Mouse (Mus musculus) naive thymus-derived CD4-positive, alpha-beta T cell, adult 2 months (primary cell): ENCODE data around the gene Ift20.
A peak's percentile ranks its signal among the peaks of the same experiment; 100 is the strongest.
"Not testable (repeated sequence)": the region's sequence is repeated elsewhere in the genome, so short reads cannot be mapped to it uniquely, and the experiment has no call there.

Experiments used
- DNase-seq: peaks from one replicate; pipeline ENCODE4 v3.0.0-alpha.2; 2011; ENCODE audit warnings: low read depth

Ift20 gene

DNA sequence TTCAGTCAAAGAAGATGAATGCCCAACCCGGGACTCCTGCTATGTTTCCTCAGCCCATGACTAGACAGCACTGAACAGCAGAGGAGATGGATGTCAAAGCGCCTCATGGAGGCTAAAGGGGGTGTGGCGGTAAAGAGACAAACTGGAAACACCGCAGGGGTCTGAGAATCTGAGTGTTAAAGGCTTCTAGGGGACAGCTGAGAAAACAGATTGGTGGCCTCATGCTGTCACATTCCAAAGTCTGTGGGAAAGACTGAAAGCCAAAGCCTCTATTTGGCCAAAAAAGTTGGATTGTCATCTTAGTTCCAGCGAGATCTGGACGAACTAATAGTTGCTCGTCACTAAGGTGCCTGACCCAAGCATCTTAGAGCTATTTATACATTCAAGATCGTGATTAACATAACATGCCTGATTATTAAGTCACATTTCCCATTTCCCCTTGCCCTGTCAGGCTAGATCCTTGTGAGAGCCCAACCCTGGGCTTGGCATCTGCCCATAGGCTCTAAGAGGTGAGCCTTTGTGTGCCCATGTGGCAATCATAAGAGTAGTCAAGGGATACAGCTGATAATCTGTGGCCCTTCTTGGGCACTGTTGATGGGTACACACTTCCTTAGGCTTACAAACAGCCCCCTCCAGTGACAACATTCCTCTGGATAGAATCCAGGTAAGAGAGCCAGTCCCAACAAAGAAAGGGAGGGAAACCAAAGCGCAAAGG is 12.8 kb upstream of the Ift20 start:
- DNase-seq, result no peak

DNA sequence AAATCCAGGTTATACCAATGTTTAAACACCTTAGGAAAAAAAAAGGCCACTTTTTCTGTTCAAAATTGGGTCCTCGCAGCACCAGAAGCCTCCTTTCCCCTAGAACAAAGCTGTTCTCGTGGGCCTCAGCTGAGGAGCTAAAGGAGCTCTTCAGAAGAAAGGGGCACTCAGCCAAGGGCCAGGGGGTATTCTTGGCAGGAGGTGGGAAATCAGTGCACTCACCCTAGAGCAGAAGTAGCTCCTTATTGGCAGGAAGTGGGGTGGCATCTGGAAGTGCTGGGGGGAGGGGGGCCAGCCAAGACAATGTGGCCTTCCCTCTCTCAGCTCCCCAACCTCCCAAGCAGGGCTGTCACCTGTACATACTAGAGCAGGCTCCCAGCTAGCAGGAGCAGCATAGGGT is 11.3 kb upstream of the Ift20 start:
- no peak for DNase-seq

DNA sequence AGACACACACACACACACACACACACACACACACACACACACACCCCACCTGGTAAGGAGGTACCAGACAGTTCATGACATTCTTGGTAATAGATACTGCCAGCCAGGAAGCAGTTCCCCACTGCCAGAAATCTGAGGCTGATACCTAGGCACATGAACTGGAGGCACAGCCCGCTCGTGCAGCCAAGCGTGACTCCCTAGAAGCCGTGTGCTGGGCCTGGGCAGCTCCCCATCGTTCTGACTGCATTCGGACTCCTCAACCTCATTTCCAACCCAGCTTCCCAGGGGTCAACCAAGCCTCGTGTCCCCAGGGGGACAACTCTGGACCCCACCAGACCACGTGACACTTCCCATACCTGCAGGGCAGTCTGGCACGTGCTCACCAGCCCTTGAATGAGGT is 7.4 kb upstream of the Ift20 start:
- no peak for DNase-seq

DNA sequence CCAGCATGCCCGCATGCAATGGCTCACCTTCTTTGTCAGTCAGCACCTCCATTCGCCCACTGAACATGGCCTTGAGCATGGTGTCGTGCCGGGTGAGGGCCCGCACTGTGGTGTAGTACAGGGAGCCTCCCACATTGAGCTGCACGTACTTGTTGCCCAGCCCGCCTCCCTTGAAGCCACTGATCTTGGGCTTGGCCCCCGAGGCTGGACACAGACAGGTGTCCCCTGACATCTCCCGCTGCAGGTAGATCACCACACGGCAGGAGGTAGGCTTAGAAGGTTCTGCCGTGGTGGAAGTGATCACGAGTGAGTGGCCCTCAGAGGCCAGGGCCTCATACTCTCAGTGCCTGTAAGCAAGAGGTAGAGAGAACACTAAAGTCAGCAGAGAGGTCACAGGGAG is 6.2 kb upstream of the Ift20 start:
- no peak for DNase-seq

DNA sequence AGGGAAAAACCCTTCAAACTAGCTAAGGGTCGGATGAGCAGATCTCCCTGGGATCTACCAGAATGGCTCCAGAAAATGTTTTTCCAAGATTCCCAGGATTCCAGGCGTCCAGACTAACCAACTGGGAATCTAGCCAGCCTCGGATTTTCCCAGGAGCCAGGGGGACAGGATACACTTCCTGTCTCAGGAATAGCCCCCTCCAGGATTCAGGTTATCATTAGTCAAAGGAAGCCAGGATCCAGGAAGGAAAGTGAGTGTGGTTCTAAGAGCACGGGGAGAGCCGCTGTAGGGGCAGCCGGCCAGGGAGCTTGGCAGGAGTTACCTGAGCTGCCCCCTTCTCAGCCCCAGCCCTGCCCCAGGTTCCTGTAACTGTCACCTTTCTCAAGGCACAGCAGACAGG is 5.1 kb upstream of the Ift20 start:
- DNase-seq, result no peak

DNA sequence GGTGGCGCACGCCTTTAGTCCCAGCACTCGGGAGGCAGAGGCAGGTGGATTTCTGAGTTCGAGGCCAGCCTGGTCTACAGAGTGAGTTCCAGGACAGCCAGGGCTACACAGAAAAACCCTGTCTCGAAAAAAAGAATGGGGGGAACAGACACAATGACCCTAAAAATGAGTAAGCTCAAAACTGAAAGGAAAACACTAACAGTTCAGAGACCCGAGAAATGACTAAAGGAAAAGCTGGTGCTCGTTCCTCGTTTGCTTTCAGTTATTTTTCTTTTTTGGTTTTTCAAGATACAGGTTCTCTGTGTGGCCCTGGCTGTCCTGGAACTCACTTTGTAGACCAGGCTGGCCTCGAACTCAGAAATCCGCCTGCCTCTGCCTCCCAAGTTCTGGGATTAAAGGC is 4.6 kb upstream of the Ift20 start:
- not testable (repeated sequence) for DNase-seq

DNA sequence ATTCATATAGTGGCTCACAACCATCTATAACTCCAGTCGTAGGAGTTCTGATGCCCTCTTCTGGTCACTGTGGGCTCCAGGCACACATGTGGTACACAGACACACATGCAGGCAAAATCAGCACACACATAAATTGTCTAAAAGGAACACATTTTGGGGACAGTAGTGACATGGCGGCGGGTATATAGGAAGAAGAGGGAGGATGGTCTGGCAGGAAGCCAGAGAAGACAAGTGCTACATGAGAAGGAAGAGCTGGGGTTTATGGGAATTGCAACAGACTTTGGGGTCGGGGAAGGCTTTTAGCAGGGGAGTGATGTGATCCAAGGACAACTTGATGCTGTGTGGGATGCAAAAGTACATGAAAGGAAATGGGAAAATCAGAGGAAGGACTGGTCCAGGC is 1.6 kb upstream of the Ift20 start:
- peak; percentile 18 for DNase-seq

DNA sequence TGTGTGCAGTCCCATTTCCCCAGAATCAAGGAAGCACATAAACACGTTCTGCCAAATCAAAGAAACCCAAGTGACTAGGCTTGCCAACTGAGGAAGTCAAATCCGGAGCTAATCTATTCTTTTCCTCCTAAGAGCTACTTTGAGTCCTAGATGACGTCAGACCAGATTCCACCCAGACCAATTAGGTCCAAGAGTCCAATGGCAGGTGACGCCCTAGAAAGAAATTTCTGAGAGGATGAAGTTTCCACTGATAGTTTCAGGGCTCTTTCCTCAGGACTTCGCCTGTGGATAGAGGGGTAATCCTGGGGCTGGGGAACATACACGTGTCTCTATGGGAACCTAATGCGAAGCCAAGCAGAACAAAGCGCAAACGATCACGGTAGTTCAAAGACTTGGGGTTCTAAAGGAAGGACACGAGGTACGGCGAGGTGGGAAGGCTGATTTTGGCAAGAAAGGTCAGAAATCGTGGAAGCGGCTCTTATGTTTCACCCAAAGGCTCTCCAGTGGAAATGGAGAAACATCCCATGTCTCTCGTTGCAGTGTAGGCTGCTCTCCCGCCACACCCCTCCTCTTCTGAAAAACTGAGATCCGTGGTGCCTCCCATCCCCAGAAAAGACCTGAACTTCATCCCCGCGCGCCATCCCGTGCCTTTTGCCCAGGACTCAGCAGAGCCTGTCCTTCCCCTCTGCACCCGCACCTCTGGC is 633 bp upstream of the Ift20 start:
- no peak for DNase-seq

DNA sequence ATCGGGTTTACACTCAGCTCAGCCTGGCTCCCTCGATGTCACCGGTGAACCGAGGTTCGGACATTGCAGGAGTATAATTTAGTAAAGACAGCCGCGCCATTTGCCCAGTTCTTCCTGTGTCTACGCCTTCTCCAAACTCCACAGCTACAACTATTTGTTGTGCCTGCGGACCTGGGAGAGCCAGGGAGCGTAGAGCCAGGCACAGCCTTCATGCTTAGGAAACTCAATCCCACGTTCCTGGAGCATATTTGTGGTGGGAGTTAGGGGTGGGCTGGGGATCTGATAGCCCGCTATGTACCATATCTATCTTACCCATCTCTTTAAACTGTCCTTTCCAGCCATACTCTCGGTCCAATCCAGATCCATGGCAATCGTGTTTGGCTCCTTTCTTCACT is 526 bp downstream of the Ift20 start:
- DNase-seq, result peak; percentile 30

DNA sequence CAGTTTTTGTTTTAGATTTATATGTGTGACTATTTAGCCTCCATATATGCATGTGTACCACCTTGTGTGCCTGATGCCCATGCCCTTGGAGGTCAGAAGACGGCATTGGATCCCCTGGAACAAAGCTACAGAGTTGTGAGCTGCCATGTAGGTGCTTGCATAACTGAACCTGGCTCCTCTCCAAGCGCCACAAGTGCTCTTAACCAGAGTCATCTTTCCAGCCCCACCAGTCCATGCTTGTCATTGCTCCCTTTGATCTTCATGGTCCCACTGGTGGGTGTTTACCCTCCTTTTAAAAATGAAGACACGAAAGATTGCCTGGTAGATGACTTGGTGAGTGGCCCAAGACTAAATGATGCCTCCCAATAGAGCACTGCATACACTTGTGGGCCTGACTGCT is 4.2 kb downstream of the Ift20 start:
- DNase-seq, result no peak

DNA sequence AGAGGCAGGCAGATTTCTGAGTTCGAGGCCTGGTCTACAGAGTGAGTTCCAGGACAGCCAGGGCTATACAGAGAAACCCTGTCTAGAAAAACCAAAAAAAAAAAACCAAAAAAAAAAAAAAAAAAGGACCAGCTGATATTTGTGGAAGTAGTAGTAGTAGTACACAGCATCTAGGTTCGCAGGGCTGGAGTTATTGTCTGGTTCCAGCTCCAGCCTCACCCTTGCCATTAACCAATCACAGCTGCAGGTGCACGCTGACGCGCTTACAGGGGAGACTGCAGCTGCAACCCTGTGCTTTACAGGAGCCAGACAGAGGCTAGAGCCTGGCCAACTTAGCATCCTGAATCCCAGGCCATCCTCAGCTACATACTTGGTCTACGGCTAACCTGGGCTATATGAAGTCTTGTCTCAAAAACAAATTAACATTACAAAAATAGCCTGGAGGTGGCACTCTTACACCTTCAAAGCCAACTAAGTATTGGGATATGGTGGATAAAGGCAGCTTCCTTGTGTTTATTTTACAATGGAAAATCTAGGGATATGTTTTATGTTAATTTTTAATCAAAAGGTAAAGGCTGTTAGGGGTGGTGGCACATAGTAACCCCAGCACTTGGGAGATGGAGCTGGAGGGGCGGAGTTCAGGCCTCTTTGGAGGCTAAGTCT is 8.4 kb downstream of the Ift20 start:
- DNase-seq, result no peak

DNA sequence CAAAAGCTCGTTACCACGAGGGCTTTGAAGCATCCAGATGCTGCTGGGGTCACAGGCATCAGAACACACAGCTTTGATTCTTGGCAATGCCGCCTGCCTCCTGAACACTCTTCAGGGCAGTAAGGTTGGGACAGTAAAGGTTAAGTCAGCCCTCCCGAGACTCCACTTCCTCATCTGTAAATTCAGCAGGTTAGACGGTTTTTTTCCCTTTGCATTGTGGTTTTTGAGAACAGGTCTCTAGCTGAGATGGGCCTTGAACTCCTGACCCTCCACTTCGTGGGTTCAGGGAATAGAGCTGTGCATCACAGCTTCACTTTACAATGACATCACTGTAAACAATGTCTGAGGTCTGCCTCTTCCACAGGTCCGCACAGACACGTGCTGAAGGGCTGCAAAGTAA is 9.0 kb downstream of the Ift20 start:
- no peak for DNase-seq

DNA sequence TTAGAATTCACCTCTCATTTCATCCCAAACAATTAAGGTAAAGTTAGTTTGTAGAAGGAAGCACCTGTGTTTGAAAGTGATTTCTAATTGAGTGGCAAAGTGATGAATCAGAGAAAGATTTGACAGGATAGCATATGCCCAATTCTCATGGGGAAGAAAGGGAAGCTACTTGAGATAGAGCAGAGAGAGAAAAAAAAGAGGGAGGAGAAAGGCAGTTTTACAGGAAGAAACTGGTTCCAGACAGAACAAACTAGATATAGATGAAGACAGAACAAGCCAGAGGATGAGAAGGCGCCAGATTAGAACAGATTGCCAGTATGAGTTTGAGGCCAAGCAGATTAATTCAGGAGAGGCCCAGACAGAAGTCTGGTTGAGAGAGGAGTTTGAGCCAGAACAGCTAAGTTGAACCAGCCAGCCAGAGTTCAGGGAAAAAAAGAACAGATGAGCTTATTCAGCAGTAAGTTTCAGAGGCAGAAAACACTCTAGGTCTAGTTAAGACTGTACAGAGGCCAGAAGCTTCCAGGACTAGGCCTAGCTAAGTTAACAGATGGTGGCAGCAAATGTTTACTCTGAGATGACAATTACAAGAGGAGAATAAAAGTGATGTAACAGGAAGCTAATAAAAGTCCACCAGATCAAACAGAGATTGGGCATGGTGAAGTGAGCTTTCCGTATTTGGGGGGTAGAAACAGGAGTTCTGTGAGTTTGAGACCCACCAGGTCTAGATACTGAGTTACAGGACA is 11.7 kb downstream of the Ift20 start:
- no peak for DNase-seq

DNA sequence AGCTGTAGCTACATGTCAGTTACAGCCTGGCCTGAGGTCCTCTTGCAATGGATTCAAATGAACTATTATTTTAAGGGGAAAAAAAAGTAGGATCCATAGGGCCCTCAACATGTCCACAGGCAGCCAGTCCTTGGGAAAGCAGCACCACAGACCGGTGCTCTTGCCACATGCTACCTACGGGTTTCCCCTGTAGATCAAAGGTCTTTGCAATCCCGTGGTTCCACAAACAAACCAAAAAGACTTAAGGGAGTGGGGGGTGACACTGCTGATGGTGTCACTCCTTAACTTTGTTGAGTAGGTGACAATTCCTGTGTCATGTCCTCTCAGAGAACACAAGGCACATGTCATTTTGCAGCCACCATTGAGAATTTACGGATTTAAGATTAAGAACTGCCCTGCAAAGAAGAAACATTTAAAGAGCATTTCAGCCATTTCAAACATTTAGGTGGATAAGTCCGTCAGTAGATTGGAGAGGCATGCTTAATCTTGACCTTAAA is 13.4 kb downstream of the Ift20 start:
- DNase-seq, result peak; percentile 42

DNA sequence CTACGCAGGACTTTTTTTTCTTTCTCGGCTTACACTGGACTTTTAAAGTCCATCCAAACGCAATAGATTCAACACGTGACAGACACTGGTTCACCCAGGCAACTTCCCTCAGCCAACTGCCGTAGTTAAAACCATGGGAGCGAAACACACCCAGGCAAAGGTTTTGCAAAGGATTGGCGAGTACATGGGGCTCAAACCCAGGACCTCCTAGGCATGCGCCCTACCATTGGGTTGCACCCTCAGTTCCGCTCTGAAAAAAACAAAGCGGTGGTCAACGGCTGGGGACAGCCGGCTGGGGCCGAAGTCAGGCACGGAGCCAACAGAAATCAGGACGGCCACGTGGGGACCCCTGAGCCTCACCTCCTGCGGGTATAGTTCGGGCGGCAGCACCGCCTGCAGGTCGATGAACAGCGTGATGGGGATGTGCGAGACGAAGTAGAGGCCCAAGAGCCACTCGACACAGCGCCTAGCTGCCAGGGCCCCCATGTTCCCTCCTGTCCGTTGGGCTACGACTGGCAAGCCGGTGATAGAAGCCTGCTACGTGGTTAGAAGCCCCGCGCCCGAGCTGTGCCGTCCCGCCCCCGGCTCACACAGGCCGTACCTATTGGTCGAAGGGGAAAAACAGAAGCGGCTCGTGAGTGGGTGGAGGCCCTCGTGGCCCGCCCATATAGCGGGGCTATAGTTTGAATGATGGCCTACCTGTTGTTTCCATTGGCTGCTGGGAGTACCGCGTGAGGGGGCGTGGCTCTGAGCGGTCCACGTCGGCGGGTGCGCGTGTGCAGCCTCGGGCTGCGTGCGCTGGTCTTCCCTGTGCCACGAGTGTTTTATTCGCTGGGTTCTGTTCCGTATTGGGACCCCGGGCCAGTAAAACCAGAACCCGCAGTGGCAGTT is 14.3 kb downstream of the Ift20 start, which contains the start of gene Tmem97:
Gene Tmem97, minus strand, starts transcription at position 610 of the 891 bp plus-strand sequence.
- DNase-seq, result peak; percentile 96

DNA sequence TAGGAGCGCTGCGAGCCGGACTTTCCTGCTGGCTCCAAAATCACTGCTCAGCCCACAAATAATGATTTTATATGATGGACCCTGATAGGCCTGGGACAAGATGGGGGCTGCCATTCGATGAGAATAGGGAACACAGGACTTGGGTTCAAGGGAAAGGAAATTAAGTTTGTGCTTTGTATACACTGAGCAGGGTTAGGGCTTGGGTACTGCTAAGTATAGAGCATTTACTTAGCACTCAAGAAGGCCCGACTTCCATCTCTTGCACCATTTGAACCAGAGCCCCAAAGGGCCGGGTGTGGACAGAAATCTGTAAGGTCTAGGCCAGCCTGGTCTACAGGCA is 14.9 kb downstream of the Ift20 start:
- DNase-seq, result no peak

DNA sequence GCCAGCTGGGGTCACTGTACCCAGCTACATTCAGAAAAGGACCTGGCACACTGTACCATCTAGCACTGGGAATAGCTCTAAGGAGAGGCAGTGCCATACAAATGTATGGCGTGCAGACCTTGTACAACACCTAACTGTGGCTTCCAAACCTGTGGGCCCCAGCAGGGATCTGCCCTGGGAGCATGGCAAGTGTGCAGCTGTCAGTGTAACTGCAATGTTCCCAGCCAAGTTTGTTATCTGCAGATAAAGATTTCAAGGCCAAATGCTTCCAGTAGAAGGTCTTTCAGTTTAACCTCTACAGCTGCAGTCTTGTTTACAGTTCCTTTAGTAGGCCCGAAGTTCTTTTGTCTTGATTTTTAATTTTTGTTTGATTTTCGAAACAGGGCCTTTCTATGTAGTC is 19.5 kb downstream of the Ift20 start:
- no peak for DNase-seq

DNA sequence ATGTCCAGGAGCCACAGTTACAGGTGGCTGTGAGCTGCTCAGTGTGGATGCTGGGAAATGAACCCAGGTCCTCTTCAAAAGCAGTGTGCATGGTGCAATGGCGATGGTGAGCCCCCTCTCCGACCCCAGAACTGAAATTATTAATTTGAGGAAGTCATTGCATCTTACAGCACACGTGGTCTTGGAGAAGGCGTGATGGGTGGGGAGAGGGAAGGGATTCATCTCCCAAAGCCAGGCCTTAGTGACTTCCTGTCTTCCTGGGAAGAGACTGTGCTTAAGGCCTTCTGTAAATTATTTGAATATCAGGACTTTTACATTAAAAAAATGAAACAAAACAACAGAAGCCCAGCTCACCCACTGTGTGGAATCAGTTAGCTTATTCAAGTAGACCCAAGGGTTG is 19.9 kb downstream of the Ift20 start:
- DNase-seq, result no peak

DNA sequence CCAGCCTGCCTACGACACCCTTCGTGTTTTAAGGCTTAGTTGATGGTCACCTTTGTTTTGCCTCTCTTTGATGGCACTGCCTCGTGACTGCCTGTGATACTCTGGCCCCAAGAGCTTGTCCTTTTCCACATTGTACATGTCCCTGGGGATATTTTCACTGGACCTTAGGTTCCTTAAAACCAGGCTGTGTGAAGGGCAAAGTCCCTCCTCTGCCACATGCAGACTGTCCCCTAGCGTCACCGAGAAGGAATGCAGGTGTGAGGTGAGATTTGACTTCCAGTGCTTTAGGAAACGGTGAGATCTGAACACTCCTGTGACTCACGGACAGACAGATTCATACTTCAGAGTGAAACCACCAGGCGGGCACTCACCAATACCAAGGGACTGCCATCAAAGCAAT is 21.1 kb downstream of the Ift20 start:
- DNase-seq, result no peak

DNA sequence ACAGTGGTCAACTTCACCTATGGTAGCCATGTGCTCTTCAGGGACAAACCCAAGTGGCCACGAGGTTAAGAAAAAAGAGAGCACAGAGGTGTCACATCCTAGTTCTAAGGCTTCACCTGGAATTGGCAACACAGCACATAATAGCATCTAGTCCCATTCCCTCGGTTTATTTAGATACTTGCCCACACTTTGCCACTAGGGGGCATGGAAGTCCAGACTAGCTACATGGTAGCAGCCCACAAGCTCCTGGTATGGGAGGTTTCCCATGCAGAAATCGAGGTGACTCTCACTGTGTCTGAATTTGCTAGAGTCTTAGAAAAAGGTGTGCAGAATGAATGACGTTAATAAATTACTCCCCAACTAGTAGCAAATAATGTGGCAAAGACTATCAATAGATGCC is 24.3 kb downstream of the Ift20 start:
- DNase-seq, result peak; percentile 82

DNA sequence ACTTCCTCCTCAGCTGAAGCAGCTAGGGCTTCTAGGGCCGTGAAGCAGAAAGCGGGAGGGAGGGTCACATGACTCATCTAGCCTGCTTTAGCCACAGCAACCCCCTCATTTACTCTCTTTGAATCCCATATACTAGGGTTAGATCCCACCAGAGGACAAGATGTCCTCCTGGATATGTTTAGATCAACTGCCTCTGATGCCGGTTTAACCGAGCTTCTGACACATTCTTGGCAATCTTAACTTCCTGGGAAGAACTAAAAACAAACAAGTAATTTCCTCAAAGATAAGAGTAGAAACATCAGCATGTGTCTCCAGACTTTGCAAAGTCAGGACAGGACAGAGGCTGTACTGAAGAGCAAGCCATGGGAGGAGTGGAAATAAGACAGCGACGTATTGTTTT is 30.6 kb downstream of the Ift20 start:
- no peak for DNase-seq

DNA sequence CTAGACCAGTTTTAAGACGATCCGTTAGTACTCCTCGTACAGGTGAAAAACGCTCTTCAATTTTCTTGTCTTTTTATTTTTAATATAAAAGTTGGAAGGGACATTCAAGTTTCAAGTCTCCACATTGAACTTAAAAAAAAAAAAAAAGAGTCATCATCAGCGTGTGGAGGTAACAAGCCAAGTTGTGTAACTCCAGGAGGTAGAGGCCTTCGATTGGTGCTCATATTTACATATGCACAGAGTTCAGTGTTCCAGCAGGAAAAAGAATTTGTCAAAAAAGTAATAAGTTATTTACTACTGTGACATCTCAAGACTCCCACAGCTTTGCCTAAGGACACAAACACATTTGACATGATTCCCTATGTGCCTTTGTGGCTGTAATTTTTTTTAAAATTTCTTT is 31.5 kb downstream of the Ift20 start:
- no peak for DNase-seq
